Mouse (Mus musculus) liver, adult 10 weeks (tissue): ENCODE measurements around the gene Olfr347. TPM values are rescaled to one million over a fixed set of nuclear protein-coding genes. Genes with fewer than 3 reads are reported as not detected.

ENCODE experiments used
- polyA plus RNA-seq: library from polyadenylated mRNA; stranded (reverse); fragments of 350-450 nt; fragmentation: Illumina TruSeq; extraction: RNeasy Lipid Tissue Mini Kit (QIAGEN cat#74804); gene quantifications from one replicate; pipeline ENCODE4 v1.2.3, GENCODE M21; 2014; ENCODE audit warnings: low read depth, low replicate concordance

Gene Olfr347
- polyA plus RNA-seq: not detected

DNA sequence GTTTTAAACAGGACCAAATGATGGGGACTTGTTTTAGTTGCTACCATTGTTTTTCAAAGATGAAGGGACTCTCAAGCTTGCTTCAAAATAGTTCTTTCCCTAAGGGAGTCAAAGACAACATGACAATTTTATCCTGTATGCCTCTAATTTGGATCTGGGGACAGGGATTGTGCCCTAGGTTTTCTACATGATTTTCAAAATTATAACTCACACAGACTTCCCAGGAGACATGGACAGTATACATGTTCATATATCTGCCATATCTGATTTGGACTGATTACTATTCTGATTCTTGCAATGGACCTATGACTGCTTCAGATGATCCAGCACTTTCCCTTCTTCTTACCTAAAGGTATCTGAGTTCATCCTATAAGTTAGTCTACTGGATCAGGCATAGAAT lies at the start of gene Olfr347:
Gene Olfr347, plus strand, starts transcription at position 301 of the 400 bp plus-strand sequence.

DNA sequence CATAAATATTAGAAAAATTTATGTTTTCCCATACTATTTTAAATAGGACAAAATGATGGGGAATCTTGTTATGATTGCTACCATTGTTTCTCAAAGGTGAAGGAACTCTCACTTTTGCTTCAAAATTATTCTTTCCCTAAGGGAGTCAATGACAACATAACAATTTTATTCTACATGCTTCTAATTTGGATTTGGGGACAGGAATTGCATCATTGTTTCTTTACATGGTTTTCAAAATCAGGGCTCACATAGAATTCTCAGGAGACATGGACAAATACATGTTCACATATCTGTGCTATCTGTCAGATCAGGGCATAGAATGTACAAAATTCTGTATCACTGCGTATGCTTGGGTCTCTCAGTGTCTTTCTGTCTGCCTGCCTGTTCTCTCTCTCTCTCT lies 46.2 kb upstream of the Olfr347 start, which contains the start of gene Olfr346:
Gene Olfr346, plus strand, starts transcription at position 301 of the 400 bp plus-strand sequence.

DNA sequence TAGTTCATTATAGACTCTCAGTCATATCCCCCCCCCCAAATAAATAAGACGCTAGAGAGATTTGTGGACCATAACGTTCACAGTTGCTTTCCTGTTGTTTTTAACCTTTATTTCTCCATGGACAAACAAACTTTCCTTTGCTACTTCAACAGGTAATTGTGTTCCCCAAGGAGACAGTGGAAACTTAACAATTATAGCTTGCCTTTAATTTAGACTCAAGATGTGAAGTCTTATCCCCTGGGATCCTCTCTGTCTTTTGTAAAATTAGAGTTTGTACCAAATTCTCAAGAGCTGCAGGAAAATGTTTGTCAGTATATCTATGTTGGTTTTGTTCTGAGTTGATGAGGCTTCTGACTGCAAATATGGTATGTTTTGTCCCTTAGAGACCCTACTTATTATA lies 52.3 kb downstream of the Olfr347 start, which contains the start of gene Olfr348:
Gene Olfr348, plus strand, starts transcription at position 301 of the 400 bp plus-strand sequence.

Other genes starting within 250 kb of the Olfr347 start
- gene Olfr341, start 249.4 kb upstream of the Olfr347 start, polyA plus RNA-seq: not detected
- gene Olfr342, start 206.9 kb upstream of the Olfr347 start, polyA plus RNA-seq: not detected
- gene Olfr344, start 165.2 kb upstream of the Olfr347 start, polyA plus RNA-seq: not detected
- not detected for gene Olfr345, start 91.9 kb upstream of the Olfr347 start, polyA plus RNA-seq
- not detected for gene Olfr346, start 46.1 kb upstream of the Olfr347 start, polyA plus RNA-seq
- not detected for gene Olfr348, start 52.4 kb downstream of the Olfr347 start, polyA plus RNA-seq
- not detected for gene Olfr50, start 58.6 kb downstream of the Olfr347 start, polyA plus RNA-seq
- not detected for gene Olfr3, start 85.1 kb downstream of the Olfr347 start, polyA plus RNA-seq
- gene Olfr350, start 114.4 kb downstream of the Olfr347 start, polyA plus RNA-seq: not detected
- not detected for gene Olfr351, start 130.8 kb downstream of the Olfr347 start, polyA plus RNA-seq
- gene Olfr352, start 136.6 kb downstream of the Olfr347 start, polyA plus RNA-seq: not detected
- gene Olfr353, start 161.0 kb downstream of the Olfr347 start, polyA plus RNA-seq: not detected
- gene Olfr354, start 173.8 kb downstream of the Olfr347 start, polyA plus RNA-seq: not detected
- not detected for gene Olfr355, start 197.0 kb downstream of the Olfr347 start, polyA plus RNA-seq
- not detected for gene Olfr356, start 205.2 kb downstream of the Olfr347 start, polyA plus RNA-seq